Mouse (Mus musculus) cerebellum, postnatal 36 days (tissue): ENCODE measurements around the gene Pid1.
"Not testable (repeated sequence)": the region's sequence is repeated elsewhere in the genome, so short reads cannot be mapped to it uniquely, and the experiment has no call there.

Source experiments
- DNase-seq, 2 experiments: peaks; one replicate each; pipeline ENCODE4 v3.0.0; 2021 to 2022; ENCODE audit warnings: mixed read lengths in 2 of 2

The Pid1 gene

GRCm38 (mm10) chr1:84359611-84360500 is 4.1 kb downstream of the Pid1 start:
- DNase-seq: peak; percentile 49 to 54

- no peak for DNase-seq
Observed at GRCm38 (mm10) chr1:84357216-84357615, 6.8 kb downstream of the Pid1 start.

GRCm38 (mm10) chr1:84350262-84350661 is 13.7 kb downstream of the Pid1 start:
- DNase-seq: no peak

GRCm38 (mm10) chr1:84347796-84348476 is 16.0 kb downstream of the Pid1 start:
- no peak for DNase-seq

GRCm38 (mm10) chr1:84332797-84333196 is 31.2 kb downstream of the Pid1 start:
- DNase-seq: not testable (repeated sequence)

- not testable (repeated sequence) for DNase-seq
Observed at GRCm38 (mm10) chr1:84331861-84332260, 32.1 kb downstream of the Pid1 start.

- DNase-seq: no peak
Observed at GRCm38 (mm10) chr1:84325309-84325708, 38.7 kb downstream of the Pid1 start.

- peak in 1 of 2 experiments; percentile 5 for DNase-seq
Observed at GRCm38 (mm10) chr1:84321327-84321726, 42.7 kb downstream of the Pid1 start.

- DNase-seq: no peak
Observed at GRCm38 (mm10) chr1:84318569-84318968, 45.4 kb downstream of the Pid1 start.

- DNase-seq: no peak
Observed at GRCm38 (mm10) chr1:84317827-84318226, 46.2 kb downstream of the Pid1 start.

- no peak for DNase-seq
Observed at GRCm38 (mm10) chr1:84309966-84310460, 54.0 kb downstream of the Pid1 start.

- no peak for DNase-seq
Observed at GRCm38 (mm10) chr1:84305713-84306421, 58.1 kb downstream of the Pid1 start.

- no peak for DNase-seq
Observed at GRCm38 (mm10) chr1:84302788-84303187, 61.2 kb downstream of the Pid1 start.

GRCm38 (mm10) chr1:84299719-84300118 is 64.3 kb downstream of the Pid1 start:
- no peak for DNase-seq

- DNase-seq: peak; percentile 51 to 77
Observed at GRCm38 (mm10) chr1:84286682-84287111, 77.3 kb downstream of the Pid1 start.

- no peak for DNase-seq
Observed at GRCm38 (mm10) chr1:84285620-84286019, 78.4 kb downstream of the Pid1 start.

GRCm38 (mm10) chr1:84284293-84285068 is 79.5 kb downstream of the Pid1 start:
- peak; percentile 63 to 71 for DNase-seq

GRCm38 (mm10) chr1:84283119-84283518 is 80.9 kb downstream of the Pid1 start:
- no peak for DNase-seq

GRCm38 (mm10) chr1:84280171-84280570 is 83.8 kb downstream of the Pid1 start:
- no peak for DNase-seq

GRCm38 (mm10) chr1:84278359-84279255 is 85.4 kb downstream of the Pid1 start:
- no peak for DNase-seq

- DNase-seq: no peak
Observed at GRCm38 (mm10) chr1:84272951-84273350, 91.0 kb downstream of the Pid1 start.
